Mouse (Mus musculus) retina, adult 2 months (tissue): ENCODE data around the gene Mycbp2.

Experiments
- DNase-seq: peaks from one replicate; pipeline ENCODE4 v3.0.0-alpha.2; 2012; ENCODE audit warnings: low read depth, low spot score

Mycbp2 gene

GRCm38 (mm10) chr14:103075166-103075565 is 271.4 kb downstream of the Mycbp2 start:
- DNase-seq: no peak

- DNase-seq: no peak
These were observed 272.8 kb downstream of the Mycbp2 start for GRCm38 (mm10) chr14:103073825-103074224.

- no peak for DNase-seq
These were observed 273.9 kb downstream of the Mycbp2 start for GRCm38 (mm10) chr14:103072731-103073130.

GRCm38 (mm10) chr14:103071471-103071870 is 275.1 kb downstream of the Mycbp2 start:
- DNase-seq: no peak

GRCm38 (mm10) chr14:103070790-103071189 is 275.8 kb downstream of the Mycbp2 start:
- DNase-seq: no peak

GRCm38 (mm10) chr14:103069864-103070611 is 276.6 kb downstream of the Mycbp2 start, which contains the start of gene Cln5:
Gene Cln5 (plus strand): TSS chr14:103070216.
- peak; percentile 89 for DNase-seq

GRCm38 (mm10) chr14:103069465-103069863 is 277.1 kb downstream of the Mycbp2 start:
- DNase-seq: peak; percentile 66

GRCm38 (mm10) chr14:103065294-103066167 is 281.1 kb downstream of the Mycbp2 start:
- peak; percentile 62 for DNase-seq
